Mouse (Mus musculus) embryonic facial prominence, embryonic 11.5 days (tissue): ENCODE data around the gene Atp6v1c2. TPM values are rescaled to one million over a fixed set of nuclear protein-coding genes. Genes with fewer than 3 reads are reported as not detected.
A peak's percentile ranks its signal among the peaks of the same experiment; 100 is the strongest.

Experiments used
- ATAC-seq: fragments of 200-750 bp; cut with Nextera tagmentation; replicated peaks from 2 replicates; pipeline ENCODE4 v1.8.0; 2017; ENCODE audit warnings: low read depth; ENCODE audit not compliant: insufficient number of reproducible peaks, low FRiP score, low TSS enrichment
- DNase-seq: peaks from one replicate; pipeline ENCODE4 v3.0.0-alpha.2; 2015; ENCODE audit warnings: low spot score
- H3K27ac ChIP-seq: fragments of 300-500 bp; sonication (generic); replicated peaks from 2 replicates; pipeline ENCODE4 v1.5.1; 2014; ENCODE audit warnings: mild to moderate bottlenecking, low read depth, low read length, control low read depth
- H3K27me3 ChIP-seq: fragments of 300-500 bp; sonication (generic); 2 replicates; pipeline ENCODE4 v1.6.1; 2014; ENCODE audit warnings: mild to moderate bottlenecking, low read length, moderate library complexity, mixed read lengths; ENCODE audit not compliant: control insufficient read depth, insufficient read depth
- H3K36me3 ChIP-seq: fragments of 300-500 bp; sonication (generic); replicated peaks from 2 replicates; pipeline ENCODE4 v1.6.1; 2014; ENCODE audit warnings: low read depth, mild to moderate bottlenecking, low read length, moderate library complexity, mixed read lengths; ENCODE audit not compliant: control insufficient read depth, insufficient read depth
- H3K4me1 ChIP-seq: fragments of 300-500 bp; sonication (generic); 2 replicates; pipeline ENCODE4 v1.6.1; 2014; ENCODE audit warnings: low read length, mixed read lengths; ENCODE audit not compliant: control insufficient read depth, insufficient read depth
- H3K4me2 ChIP-seq: fragments of 300-500 bp; sonication (generic); 2 replicates; pipeline ENCODE4 v1.6.1; 2014; ENCODE audit warnings: low read depth, mild to moderate bottlenecking, control low read depth, low read length, moderate library complexity
- H3K4me3 ChIP-seq: fragments of 300-500 bp; sonication (generic); 2 replicates; pipeline ENCODE4 v1.5.1; 2014; ENCODE audit warnings: low read depth, low read length, control low read depth
- H3K9ac ChIP-seq: fragments of 300-500 bp; sonication (generic); replicated peaks from 2 replicates; pipeline ENCODE4 v1.6.1; 2014; ENCODE audit warnings: mild to moderate bottlenecking, control low read depth, low read length
- H3K9me3 ChIP-seq: fragments of 300-500 bp; sonication (generic); replicated peaks from 2 replicates; pipeline ENCODE4 v1.6.1; 2016; ENCODE audit warnings: mild to moderate bottlenecking, low read length, inconsistent platforms, mixed read lengths; ENCODE audit not compliant: control insufficient read depth
- WGBS: fragments of 180-500 bp; shearing (Covaris S2); extraction: QIAGEN DNeasy Blood & Tissue Kit; methylation state at CpG from one replicate; pipeline ENCODE4 v1.1.7; 2014; 5-methylcytosine and 5-hydroxymethylcytosine counted together
- polyA plus RNA-seq: library from polyadenylated mRNA; unstranded; fragments of >200 nt; fragmentation: Nextera tagmentation; extraction: Ambion mirVana; gene quantifications from 2 replicates; pipeline ENCODE4 v1.2.1, GENCODE M21; 2014

The Atp6v1c2 gene
- polyA plus RNA-seq, 1 experiment from 2014 or later, result 0.49 TPM

- Histone ChIP-seq H3K36me3 (peaks cover 3% of the 10 kb centered on the region; the same call in 1 of the 2 replicates), H3K4me2 (no peak overlapping the region), H3K27ac (no peak overlapping the region), H3K9ac (no peak overlapping the region), H3K4me3 (no peak overlapping the region), H3K27me3 (no peaks in the 10 kb centered on the region), H3K4me1 (no peaks in the 10 kb centered on the region), H3K9me3 (no peaks in the 10 kb centered on the region)
- 81% methylated on average over 2 of the region's 2 CpGs for WGBS
- ATAC-seq, result no peak
- DNase-seq, result no peak
These were observed 39.2 kb downstream of the Atp6v1c2 start for GRCm38 (mm10) chr12:17289913-17290312.

GRCm38 (mm10) chr12:17289060-17289459, 40.1 kb downstream of the Atp6v1c2 start:
- ATAC-seq (no peak), DNase-seq (no peak)
- no peaks in the 10 kb centered on the region for H3K4me1 ChIP-seq

GRCm38 (mm10) chr12:17288496-17288895, 40.7 kb downstream of the Atp6v1c2 start:
- ATAC-seq (no peak), DNase-seq (no peak)
- Histone ChIP-seq H3K9ac (no peak overlapping the region), H3K4me1 (no peaks in the 10 kb centered on the region), H3K4me2 (no peak overlapping the region), H3K27ac (no peak overlapping the region), H3K4me3 (no peak overlapping the region), H3K36me3 (peaks cover 10% of the 10 kb centered on the region), H3K27me3 (no peaks in the 10 kb centered on the region), H3K9me3 (no peaks in the 10 kb centered on the region)
- 84% methylated on average over 4 of the region's 4 CpGs for whole genome bisulfite sequencing

More at GRCm38 (mm10) chr12:17289060-17289459, 40.1 kb downstream of the Atp6v1c2 start:
- H3K9me3 ChIP-seq, result no peaks in the 10 kb centered on the region
- no peak overlapping the region for H3K27ac ChIP-seq
- no peak overlapping the region for H3K9ac ChIP-seq
- no peak overlapping the region for H3K4me2 ChIP-seq
- H3K4me3 ChIP-seq, result no peak overlapping the region
- H3K36me3 ChIP-seq, result peaks cover 7% of the 10 kb centered on the region; the same call in 1 of the 2 replicates
- H3K27me3 ChIP-seq, result no peaks in the 10 kb centered on the region
- 83% methylated on average over 2 of the region's 2 CpGs for WGBS

GRCm38 (mm10) chr12:17273841-17274240, 55.3 kb downstream of the Atp6v1c2 start:
- no peak overlapping the region for H3K27ac ChIP-seq
- H3K9me3 ChIP-seq, result no peaks in the 10 kb centered on the region
- H3K36me3 ChIP-seq, result peaks cover 31% of the 10 kb centered on the region
- H3K4me3 ChIP-seq, result no peak overlapping the region
- H3K4me1 ChIP-seq, result no peaks in the 10 kb centered on the region
- H3K9ac ChIP-seq, result no peak overlapping the region
- H3K27me3 ChIP-seq, result no peaks in the 10 kb centered on the region
- no peak for ATAC-seq
- no peak overlapping the region for H3K4me2 ChIP-seq
- no peak for DNase-seq
- 76% methylated on average over 7 of the region's 7 CpGs for WGBS

GRCm38 (mm10) chr12:17271272-17271671, 57.9 kb downstream of the Atp6v1c2 start:
- ATAC-seq (no peak), DNase-seq (peak; percentile 30)
- no peak overlapping the region for H3K4me2 ChIP-seq
- 0 out of 2 replicates have a peak, but pooled peaks cover 2% of the 10 kb centered on the region for H3K4me1 ChIP-seq
- WGBS, result 70% methylated on average over 1 of the region's 1 CpGs
- H3K36me3 ChIP-seq, result peaks cover 16% of the 10 kb centered on the region
- no peak overlapping the region for H3K27ac ChIP-seq
- H3K4me3 ChIP-seq, result no peak overlapping the region
- no peaks in the 10 kb centered on the region for H3K27me3 ChIP-seq
- no peaks in the 10 kb centered on the region for H3K9me3 ChIP-seq
- no peak overlapping the region for H3K9ac ChIP-seq

GRCm38 (mm10) chr12:17267316-17267715, 61.8 kb downstream of the Atp6v1c2 start:
- Histone ChIP-seq H3K4me2 (peak overlapping the region; percentile 69), H3K4me1 (0 out of 2 replicates have a peak, but pooled peaks cover 2% of the 10 kb centered on the region), H3K27ac (no peak overlapping the region), H3K27me3 (no peaks in the 10 kb centered on the region), H3K4me3 (peak overlapping the region; percentile 91), H3K36me3 (peaks cover 9% of the 10 kb centered on the region; the same call in 1 of the 2 replicates), H3K9me3 (no peaks in the 10 kb centered on the region), H3K9ac (peak overlapping the region; percentile 94)
- no peak for DNase-seq
- ATAC-seq, result no peak
- 30% methylated on average over 4 of the region's 4 CpGs for WGBS

- no peak for DNase-seq
- H3K27ac ChIP-seq, result peak overlapping the region; percentile 43
- H3K36me3 ChIP-seq, result peaks cover 9% of the 10 kb centered on the region; the same call in 1 of the 2 replicates
- H3K4me1 ChIP-seq, result 0 out of 2 replicates have a peak, but pooled peaks cover 2% of the 10 kb centered on the region
- H3K4me2 ChIP-seq, result peak overlapping the region; percentile 69
- no peaks in the 10 kb centered on the region for H3K27me3 ChIP-seq
- 0% methylated on average over 20 of the region's 21 CpGs for WGBS
- H3K9ac ChIP-seq, result peak overlapping the region; percentile 94
- no peaks in the 10 kb centered on the region for H3K9me3 ChIP-seq
- no peak for ATAC-seq
- H3K4me3 ChIP-seq, result peak overlapping the region; percentile 91
These were observed 62.5 kb downstream of the Atp6v1c2 start for GRCm38 (mm10) chr12:17266673-17266990.

GRCm38 (mm10) chr12:17265971-17266672, 63.0 kb downstream of the Atp6v1c2 start, which contains the start of gene Pdia6:
Pdia6 (plus strand) TSS chr12:17266545.
- Histone ChIP-seq H3K27me3 (no peaks in the 10 kb centered on the region), H3K36me3 (peaks cover 7% of the 10 kb centered on the region; the same call in 1 of the 2 replicates), H3K4me3 (peak within 1 kb of the TSS; percentile 91), H3K4me1 (0 out of 2 replicates have a peak, but pooled peaks cover 2% of the 10 kb centered on the region), H3K27ac (peak within 1 kb of the TSS; percentile 43), H3K9me3 (no peaks in the 10 kb centered on the region), H3K4me2 (peak within 1 kb of the TSS; percentile 69), H3K9ac (peak within 1 kb of the TSS; percentile 94)
- DNase-seq, result peak; percentile 97
- peak; percentile 98 for ATAC-seq
- 2% methylated on average over 48 of the region's 48 CpGs for WGBS
